Mouse (Mus musculus): Measurements from ENCODE around the gene Tfr2. TPM values are rescaled to one million over a fixed set of nuclear protein-coding genes. Genes with fewer than 3 reads are reported as not detected.

The Tfr2 gene
- not detected for total RNA-seq (2023)

DNA sequence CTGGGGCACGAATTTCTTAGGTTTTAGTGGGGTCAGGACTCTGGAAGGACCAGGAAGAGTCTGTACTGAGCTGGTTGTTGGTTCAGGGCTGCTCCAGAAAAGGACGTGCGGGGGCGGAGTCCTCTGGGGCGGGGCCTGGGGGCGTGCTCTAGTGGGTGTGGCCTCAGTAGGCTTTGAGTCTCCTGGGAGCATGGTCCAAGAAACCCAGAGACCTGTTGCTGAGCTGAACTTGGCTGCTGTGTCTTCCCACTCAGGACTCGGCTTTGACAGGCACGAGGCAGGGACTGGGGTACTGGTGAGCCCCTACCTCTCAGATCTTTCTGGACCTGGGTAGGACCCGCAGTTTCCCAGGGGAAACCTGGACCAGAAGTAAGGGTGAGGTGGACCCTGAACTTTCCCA is at the start of gene Tfr2:
Tfr2 (plus strand) TSS at position 176 of the 400 bp plus-strand sequence.

DNA sequence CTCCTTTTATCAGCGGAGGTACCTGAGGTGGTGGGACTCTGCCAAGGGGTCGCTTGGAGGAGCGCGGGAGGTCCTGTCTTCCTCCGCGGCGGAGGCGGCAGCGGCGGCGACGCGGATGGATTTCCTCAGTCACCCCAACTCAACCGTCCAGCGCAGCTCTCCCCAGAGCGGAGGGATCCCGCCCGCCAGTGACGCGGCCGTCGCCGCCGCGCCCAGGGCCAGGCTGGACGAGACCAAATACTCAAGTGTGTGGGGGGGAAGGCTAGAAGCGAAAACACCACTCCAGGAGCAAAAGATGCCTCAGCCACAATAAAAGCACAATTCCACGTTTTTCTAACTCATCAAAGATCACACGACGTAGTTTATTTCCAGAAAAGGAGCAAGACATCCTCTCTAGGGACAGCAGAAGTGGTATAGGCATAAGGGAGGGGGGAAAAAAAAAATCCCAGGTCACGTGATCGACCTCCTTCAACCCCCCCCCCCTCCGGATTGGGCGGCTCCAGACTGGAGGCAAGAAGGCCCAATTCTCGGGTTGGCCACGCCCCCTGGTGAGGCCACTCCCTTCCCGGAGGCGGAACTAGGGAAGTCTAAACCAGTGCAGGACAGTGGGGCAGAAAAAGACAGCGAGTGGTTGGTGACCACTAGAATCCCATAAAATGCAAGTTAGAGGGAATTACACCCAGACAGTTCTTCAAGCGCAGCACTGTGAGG is 36.4 kb upstream of the Tfr2 start, which contains the start of the genes Epo and Gnb2:
Epo (minus strand) TSS at position 126 of the 711 bp plus-strand sequence.
Gnb2 (minus strand) TSS at position 394 of the 711 bp plus-strand sequence.

DNA sequence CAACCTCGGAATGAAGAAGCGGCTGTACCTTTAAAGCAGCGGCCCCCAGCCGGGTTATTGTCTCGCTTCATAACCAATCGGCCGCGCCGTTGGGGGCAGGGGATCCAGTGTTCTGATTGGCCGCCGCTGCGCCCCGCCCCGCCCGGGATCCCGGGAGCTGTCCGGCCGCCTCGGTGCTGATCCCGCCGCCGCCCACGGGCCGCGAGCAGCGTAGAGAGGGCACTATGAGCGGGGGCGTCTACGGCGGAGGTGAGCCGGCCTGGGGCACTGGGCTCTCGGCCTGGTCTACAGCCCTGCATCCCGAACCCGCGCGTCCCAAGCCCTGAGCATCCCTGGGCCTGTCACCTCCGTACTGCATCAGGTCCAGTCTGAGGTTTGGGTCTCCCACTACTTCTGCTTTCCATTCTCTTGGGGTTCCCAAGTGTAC is 16.2 kb upstream of the Tfr2 start, which contains the start of gene Actl6b:
Actl6b (plus strand) TSS at position 107 of the 427 bp plus-strand sequence.

DNA sequence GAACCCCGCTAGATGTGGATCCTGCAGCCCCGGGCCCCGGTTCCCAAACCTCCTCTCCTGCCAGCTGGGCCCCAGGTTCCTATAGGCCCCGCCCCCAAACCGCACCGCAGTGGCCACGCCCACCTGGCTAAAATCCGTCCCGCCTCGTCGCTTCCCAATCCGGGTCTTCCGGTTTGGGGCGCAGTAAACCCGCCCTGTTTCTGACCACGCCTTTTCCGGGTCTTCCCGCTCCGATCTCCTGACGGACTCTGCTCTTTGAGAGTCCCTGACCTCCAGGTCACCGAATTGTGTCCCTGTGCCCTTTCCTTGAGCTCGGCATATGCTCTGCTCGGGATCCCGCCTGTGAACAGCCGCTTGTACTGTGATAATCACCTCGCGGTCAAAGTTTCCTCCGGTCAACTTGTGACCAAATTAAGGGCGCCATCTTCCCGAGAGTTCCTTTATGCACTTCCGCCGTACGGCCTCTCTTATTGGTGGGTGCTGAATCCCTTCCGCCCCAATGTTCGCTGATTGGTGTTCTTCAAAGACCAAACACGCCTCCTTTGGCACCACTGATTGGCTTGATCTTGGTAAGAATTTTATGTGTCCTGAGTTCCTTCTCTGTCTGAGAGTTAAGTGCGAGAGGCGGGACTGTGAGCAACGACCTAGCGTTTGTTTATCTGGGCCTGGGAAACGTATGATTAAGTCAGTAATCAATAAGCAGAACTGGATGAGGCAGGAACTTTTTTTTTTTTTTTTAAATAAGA is 31.2 kb downstream of the Tfr2 start, which contains the start of gene Mospd3:
Mospd3 (minus strand) TSS at position 440 of the 746 bp plus-strand sequence.

DNA sequence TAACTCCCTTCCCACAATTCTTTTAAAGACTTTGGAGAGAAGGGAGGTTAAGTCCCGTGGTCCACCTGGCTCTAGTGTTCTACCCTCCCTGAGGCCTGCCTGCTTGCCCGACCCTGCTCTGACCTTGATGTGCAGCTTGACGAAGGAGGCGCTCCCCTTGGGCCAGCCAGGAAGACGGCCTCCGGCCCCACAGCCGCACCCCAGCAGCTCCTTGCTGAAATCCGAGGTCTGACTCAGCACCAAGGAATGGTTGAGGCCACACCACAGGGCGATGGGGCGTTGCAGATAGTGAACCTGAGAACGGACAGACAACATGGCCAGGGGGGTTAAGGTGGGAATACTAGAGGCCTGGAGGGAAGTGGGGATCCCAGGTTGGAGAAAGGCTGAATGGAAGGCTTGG is 43.9 kb downstream of the Tfr2 start, which contains the start of gene Pcolce:
Pcolce (minus strand) TSS at position 235 of the 400 bp plus-strand sequence.

DNA sequence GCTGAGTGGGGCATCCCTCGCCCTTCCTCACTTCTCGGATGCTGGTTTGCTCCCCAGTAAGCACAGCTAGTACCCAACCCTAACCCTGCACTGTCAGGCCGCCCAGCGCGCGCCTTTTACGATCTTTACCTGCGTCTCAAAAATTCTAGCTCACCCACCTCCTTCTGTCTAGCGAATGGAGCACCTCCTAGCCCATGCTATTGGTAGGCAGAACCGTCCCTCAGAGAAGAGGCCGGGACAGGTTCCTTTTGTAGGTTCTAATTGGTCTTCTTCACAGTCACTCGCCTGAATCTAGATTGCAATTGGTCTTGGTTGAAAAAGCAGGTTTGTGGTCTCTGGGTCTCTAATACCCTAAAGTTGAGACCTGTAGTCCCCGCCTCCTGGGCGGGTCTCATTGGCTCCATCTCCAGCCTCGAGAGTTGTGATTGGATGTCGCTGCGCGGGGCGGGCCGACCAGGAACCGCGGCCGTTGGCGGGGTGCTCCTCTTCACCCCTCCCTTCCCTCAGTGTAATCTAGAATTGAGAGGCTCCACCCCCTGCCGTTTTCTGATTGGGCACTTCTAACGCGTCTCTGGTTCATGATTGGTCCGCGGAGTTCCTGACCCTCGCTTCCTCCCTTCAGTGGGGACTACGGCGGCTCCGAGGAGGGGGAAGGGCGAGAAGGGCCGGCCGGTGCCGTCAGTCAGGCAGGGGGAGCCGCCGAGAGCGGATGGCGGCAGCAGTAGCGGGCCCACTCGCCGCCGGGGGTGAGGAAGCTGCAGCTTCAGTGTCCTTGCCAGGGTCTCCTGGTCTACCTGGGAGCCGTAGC is 59.1 kb downstream of the Tfr2 start, which contains the start of the genes Fbxo24, Lrch4 and Gm20605:
Fbxo24 (minus strand) TSS at position 505 of the 808 bp plus-strand sequence.
Lrch4 (plus strand) TSS at position 624 of the 808 bp plus-strand sequence.
Gm20605 (plus strand) TSS at position 678 of the 808 bp plus-strand sequence.

Other genes starting within 250 kb of the Tfr2 start
- 10 to 100 TPM; 74.1 to 74.2 TPM for gene Slc12a9, start 236.2 kb upstream of the Tfr2 start, total RNA-seq (2023)
- gene Ephb4, start 219.7 kb upstream of the Tfr2 start, total RNA-seq (2023), result under 1 TPM in 1 of 2 experiments, not detected in 1; 0.30 TPM
- gene Zan, start 92.8 kb upstream of the Tfr2 start, total RNA-seq (2023), result under 1 TPM in 1 of 2 experiments, not detected in 1; 0.03 TPM
- 10 to 100 TPM; 20.8 to 21.6 TPM for gene Pop7, start 67.3 kb upstream of the Tfr2 start, total RNA-seq (2023)
- 10 to 100 TPM; 55.2 to 70.1 TPM for gene Gigyf1, start 51.3 kb upstream of the Tfr2 start, total RNA-seq (2023)
- gene Epo, start 36.6 kb upstream of the Tfr2 start, total RNA-seq (2023), result not detected
- gene Gnb2, start 36.3 kb upstream of the Tfr2 start, total RNA-seq (2023), result 1,000 to 10,000 TPM; 1,007 to 1,026 TPM
- gene Actl6b, start 16.3 kb upstream of the Tfr2 start, total RNA-seq (2023), result not detected
- 10 to 100 TPM; 44.1 to 47.4 TPM for gene Mospd3, start 31.2 kb downstream of the Tfr2 start, total RNA-seq (2023)
- gene Pcolce, start 43.9 kb downstream of the Tfr2 start, total RNA-seq (2023), result 1 to 10 TPM in 1 of 2 experiments, under 1 TPM in 1; 0.70 to 1.3 TPM
- gene Fbxo24, start 59.2 kb downstream of the Tfr2 start, total RNA-seq (2023), result not detected
- 100 to 1,000 TPM; 230 to 264 TPM for gene Lrch4, start 59.3 kb downstream of the Tfr2 start, total RNA-seq (2023)
- gene Gm20605, start 59.3 kb downstream of the Tfr2 start, total RNA-seq (2023), result 10 to 100 TPM; 46.8 to 54.6 TPM
- 10 to 100 TPM; 82.6 to 84.7 TPM for gene Sap25, start 71.5 kb downstream of the Tfr2 start, total RNA-seq (2023)
- gene Irs3, start 75.9 kb downstream of the Tfr2 start, total RNA-seq (2023), result not detected
- gene Agfg2, start 114.9 kb downstream of the Tfr2 start, total RNA-seq (2023), result 10 to 100 TPM; 19.8 to 21.9 TPM
- gene Nyap1, start 171.8 kb downstream of the Tfr2 start, total RNA-seq (2023), result 1 to 10 TPM in 1 of 2 experiments, under 1 TPM in 1; 0.94 to 1.2 TPM
- gene Tsc22d4, start 175.9 kb downstream of the Tfr2 start, total RNA-seq (2023), result 100 to 1,000 TPM; 192 to 213 TPM
- gene Ppp1r35, start 209.0 kb downstream of the Tfr2 start, total RNA-seq (2023), result 10 to 100 TPM; 19.3 to 22.4 TPM
- 10 to 100 TPM; 45.3 to 50.6 TPM for gene Mepce, start 217.8 kb downstream of the Tfr2 start, total RNA-seq (2023)
- 1 to 10 TPM; 3.7 to 5.0 TPM for gene Zcwpw1, start 218.0 kb downstream of the Tfr2 start, total RNA-seq (2023)